Mouse (Mus musculus) lung, adult 2 months (tissue): ENCODE results near the gene Rasgef1c.

Source experiments
- CTCF ChIP-seq: fragments of 200-500 bp; IDR thresholded peaks from 2 replicates; pipeline ENCODE4 v1.5.1; 2011; ENCODE audit warnings: mild to moderate bottlenecking, low read length, control low read depth; ENCODE audit not compliant: insufficient read depth
- POLR2A ChIP-seq: fragments of 200-500 bp; IDR thresholded peaks from 2 replicates; pipeline ENCODE4 v1.6.1; 2011; ENCODE audit warnings: low read depth, mild to moderate bottlenecking, control low read depth, low read length, borderline replicate concordance; ENCODE audit errors: extremely low read depth

DNA sequence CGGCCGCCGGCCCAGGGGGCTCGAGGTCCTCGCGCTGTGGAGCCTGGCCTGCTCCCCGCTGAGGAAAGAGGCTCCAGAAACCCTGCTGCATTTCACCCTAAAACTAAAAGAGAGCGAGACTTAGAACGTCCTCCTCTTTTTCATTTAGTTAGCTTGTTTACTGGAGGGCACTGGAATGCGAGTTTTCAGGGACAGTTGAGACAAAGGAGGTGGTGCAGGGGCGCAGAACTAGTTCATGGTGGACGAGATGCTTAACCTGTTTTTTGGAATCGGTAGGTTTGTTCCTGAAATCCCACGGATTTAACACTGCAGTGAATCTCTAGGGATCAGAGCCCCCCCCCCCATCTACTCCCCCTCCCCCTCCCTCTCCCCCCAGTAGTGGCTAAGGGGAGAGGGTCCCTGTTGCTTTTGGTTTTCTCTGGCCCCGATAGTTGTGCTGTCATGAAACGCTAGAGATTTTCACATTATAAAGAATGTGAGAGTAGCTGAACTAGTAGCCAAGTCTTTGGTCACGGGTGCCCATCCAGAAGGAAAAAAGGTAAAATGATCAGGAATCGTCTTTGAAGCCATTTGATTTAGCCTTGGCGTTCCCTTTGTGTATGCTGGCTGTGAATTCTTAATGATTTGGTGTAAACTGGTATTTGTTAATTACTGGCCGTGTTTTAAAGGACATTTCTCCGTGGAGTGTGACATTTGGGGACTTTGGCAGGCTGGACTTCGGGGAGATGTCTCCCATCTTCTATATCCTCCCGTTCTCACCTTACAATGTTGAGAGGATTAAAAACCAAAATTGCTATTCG, 124.3 kb downstream of the Rasgef1c start:
- no peak for TF ChIP-seq POLR2A
- no peak for TF ChIP-seq CTCF
